Mouse (Mus musculus): Measurements from ENCODE around the gene Cse1l. TPM values are rescaled to one million over a fixed set of nuclear protein-coding genes. Genes with fewer than 3 reads are reported as not detected.

Gene Cse1l
- polyA plus RNA-seq, 1 experiment from 2014 or later, result 139 TPM

GRCm38 (mm10) chr2:166874675-166875280 lies 31.1 kb upstream of the Cse1l start:
- Histone ChIP-seq H3K4me1 (ENCODE audit: control insufficient read depth, insufficient read depth, low read length) (no peaks in the 10 kb centered on the region), H3K9ac (replicated peaks; ENCODE audit: low read depth, low read length) (no peak overlapping the region), H3K4me2 (replicated peaks; ENCODE audit: low read depth, low read length) (no peak overlapping the region), H3K27ac (ENCODE audit: low read length) (no peak overlapping the region), H3K36me3 (ENCODE audit: control insufficient read depth, insufficient read depth, low read length) (peaks cover 21% of the 10 kb centered on the region), H3K4me3 (ENCODE audit: low read depth, low read length) (no peak overlapping the region), H3K27me3 (ENCODE audit: control insufficient read depth, insufficient read depth, low read length) (no peaks in the 10 kb centered on the region), H3K9me3 (ENCODE audit: control insufficient read depth, low read depth, low read length) (no peaks in the 10 kb centered on the region)
- ATAC-seq (ENCODE audit: insufficient number of reproducible peaks, insufficient read depth, low FRiP score, low read depth), result no peak
- 81% methylated on average over 10 of the region's 10 CpGs for WGBS

GRCm38 (mm10) chr2:166875561-166875960 lies 30.3 kb upstream of the Cse1l start:
- H3K4me2 ChIP-seq (replicated peaks; ENCODE audit: low read depth, low read length), result no peak overlapping the region
- no peaks in the 10 kb centered on the region for H3K27me3 ChIP-seq (ENCODE audit: control insufficient read depth, insufficient read depth, low read length)
- WGBS, result 88% methylated on average over 6 of the region's 6 CpGs
- H3K4me1 ChIP-seq (ENCODE audit: control insufficient read depth, insufficient read depth, low read length), result no peaks in the 10 kb centered on the region
- H3K27ac ChIP-seq (ENCODE audit: low read length), result no peak overlapping the region
- H3K9me3 ChIP-seq (ENCODE audit: control insufficient read depth, low read depth, low read length), result no peaks in the 10 kb centered on the region
- H3K36me3 ChIP-seq (ENCODE audit: control insufficient read depth, insufficient read depth, low read length), result peaks cover 16% of the 10 kb centered on the region
- no peak for ATAC-seq (ENCODE audit: insufficient number of reproducible peaks, insufficient read depth, low FRiP score, low read depth)
- H3K9ac ChIP-seq (replicated peaks; ENCODE audit: low read depth, low read length), result no peak overlapping the region
- no peak overlapping the region for H3K4me3 ChIP-seq (ENCODE audit: low read depth, low read length)

- no peak for ATAC-seq (ENCODE audit: insufficient number of reproducible peaks, insufficient read depth, low FRiP score, low read depth)
- no peaks in the 10 kb centered on the region for H3K9me3 ChIP-seq (ENCODE audit: control insufficient read depth, low read depth, low read length)
- H3K36me3 ChIP-seq (ENCODE audit: control insufficient read depth, insufficient read depth, low read length), result peaks cover 14% of the 10 kb centered on the region
- H3K4me1 ChIP-seq (ENCODE audit: control insufficient read depth, insufficient read depth, low read length), result no peaks in the 10 kb centered on the region
- H3K27me3 ChIP-seq (ENCODE audit: control insufficient read depth, insufficient read depth, low read length), result no peaks in the 10 kb centered on the region
- H3K4me2 ChIP-seq (replicated peaks; ENCODE audit: low read depth, low read length), result no peak overlapping the region
- no peak overlapping the region for H3K4me3 ChIP-seq (ENCODE audit: low read depth, low read length)
- WGBS, result 84% methylated on average over 10 of the region's 10 CpGs
- no peak overlapping the region for H3K9ac ChIP-seq (replicated peaks; ENCODE audit: low read depth, low read length)
- H3K27ac ChIP-seq (ENCODE audit: low read length), result no peak overlapping the region
Observed at GRCm38 (mm10) chr2:166876331-166876730, 29.5 kb upstream of the Cse1l start.

- WGBS, result 98% methylated on average over 7 of the region's 7 CpGs
- no peak overlapping the region for H3K4me2 ChIP-seq (replicated peaks; ENCODE audit: low read depth, low read length)
- ATAC-seq (ENCODE audit: insufficient number of reproducible peaks, insufficient read depth, low FRiP score, low read depth), result no peak
- no peak overlapping the region for H3K27ac ChIP-seq (ENCODE audit: low read length)
- H3K36me3 ChIP-seq (ENCODE audit: control insufficient read depth, insufficient read depth, low read length), result peaks cover 6% of the 10 kb centered on the region; the same call in 1 of the 2 replicates
- 0 out of 2 replicates have a peak, but pooled peaks cover 4% of the 10 kb centered on the region for H3K4me1 ChIP-seq (ENCODE audit: control insufficient read depth, insufficient read depth, low read length)
- H3K27me3 ChIP-seq (ENCODE audit: control insufficient read depth, insufficient read depth, low read length), result no peaks in the 10 kb centered on the region
- no peaks in the 10 kb centered on the region for H3K9me3 ChIP-seq (ENCODE audit: control insufficient read depth, low read depth, low read length)
- H3K4me3 ChIP-seq (ENCODE audit: low read depth, low read length), result no peak overlapping the region
- no peak overlapping the region for H3K9ac ChIP-seq (replicated peaks; ENCODE audit: low read depth, low read length)
Observed at GRCm38 (mm10) chr2:166885066-166885465, 20.8 kb upstream of the Cse1l start.

- H3K36me3 ChIP-seq (ENCODE audit: control insufficient read depth, insufficient read depth, low read length), result peaks cover 6% of the 10 kb centered on the region; the same call in 1 of the 2 replicates
- no peaks in the 10 kb centered on the region for H3K9me3 ChIP-seq (ENCODE audit: control insufficient read depth, low read depth, low read length)
- no peak overlapping the region for H3K4me2 ChIP-seq (replicated peaks; ENCODE audit: low read depth, low read length)
- H3K27ac ChIP-seq (ENCODE audit: low read length), result no peak overlapping the region
- 78% methylated on average over 10 of the region's 10 CpGs for WGBS
- H3K27me3 ChIP-seq (ENCODE audit: control insufficient read depth, insufficient read depth, low read length), result no peaks in the 10 kb centered on the region
- no peak for ATAC-seq (ENCODE audit: insufficient number of reproducible peaks, insufficient read depth, low FRiP score, low read depth)
- 0 out of 2 replicates have a peak, but pooled peaks cover 4% of the 10 kb centered on the region for H3K4me1 ChIP-seq (ENCODE audit: control insufficient read depth, insufficient read depth, low read length)
- no peak overlapping the region for H3K4me3 ChIP-seq (ENCODE audit: low read depth, low read length)
- H3K9ac ChIP-seq (replicated peaks; ENCODE audit: low read depth, low read length), result no peak overlapping the region
Observed at GRCm38 (mm10) chr2:166885619-166886018, 20.2 kb upstream of the Cse1l start.

- WGBS, result 88% methylated on average over 3 of the region's 3 CpGs
- no peak overlapping the region for H3K9ac ChIP-seq (replicated peaks; ENCODE audit: low read depth, low read length)
- no peak overlapping the region for H3K4me3 ChIP-seq (ENCODE audit: low read depth, low read length)
- peaks cover 6% of the 10 kb centered on the region; the same call in 1 of the 2 replicates for H3K36me3 ChIP-seq (ENCODE audit: control insufficient read depth, insufficient read depth, low read length)
- 0 out of 2 replicates have a peak, but pooled peaks cover 4% of the 10 kb centered on the region for H3K4me1 ChIP-seq (ENCODE audit: control insufficient read depth, insufficient read depth, low read length)
- no peaks in the 10 kb centered on the region for H3K27me3 ChIP-seq (ENCODE audit: control insufficient read depth, insufficient read depth, low read length)
- no peaks in the 10 kb centered on the region for H3K9me3 ChIP-seq (ENCODE audit: control insufficient read depth, low read depth, low read length)
- no peak overlapping the region for H3K27ac ChIP-seq (ENCODE audit: low read length)
- no peak for ATAC-seq (ENCODE audit: insufficient number of reproducible peaks, insufficient read depth, low FRiP score, low read depth)
- H3K4me2 ChIP-seq (replicated peaks; ENCODE audit: low read depth, low read length), result no peak overlapping the region
Observed at GRCm38 (mm10) chr2:166886231-166886630, 19.6 kb upstream of the Cse1l start.

- Histone ChIP-seq H3K27me3 (ENCODE audit: control insufficient read depth, insufficient read depth, low read length) (no peaks in the 10 kb centered on the region), H3K4me1 (ENCODE audit: control insufficient read depth, insufficient read depth, low read length) (0 out of 2 replicates have a peak, but pooled peaks cover 4% of the 10 kb centered on the region), H3K36me3 (ENCODE audit: control insufficient read depth, insufficient read depth, low read length) (peaks cover 16% of the 10 kb centered on the region), H3K9me3 (ENCODE audit: control insufficient read depth, low read depth, low read length) (no peaks in the 10 kb centered on the region), H3K4me2 (replicated peaks; ENCODE audit: low read depth, low read length) (no peak overlapping the region), H3K4me3 (ENCODE audit: low read depth, low read length) (no peak overlapping the region), H3K27ac (ENCODE audit: low read length) (no peak overlapping the region), H3K9ac (replicated peaks; ENCODE audit: low read depth, low read length) (no peak overlapping the region)
- 34% methylated on average over 11 of the region's 11 CpGs for WGBS
- ATAC-seq (ENCODE audit: insufficient number of reproducible peaks, insufficient read depth, low FRiP score, low read depth), result no peak
Observed at GRCm38 (mm10) chr2:166887816-166888215, 18.0 kb upstream of the Cse1l start.

GRCm38 (mm10) chr2:166891366-166891880 lies 14.4 kb upstream of the Cse1l start:
- Histone ChIP-seq H3K4me1 (ENCODE audit: control insufficient read depth, insufficient read depth, low read length) (0 out of 2 replicates have a peak, but pooled peaks cover 4% of the 10 kb centered on the region), H3K27me3 (ENCODE audit: control insufficient read depth, insufficient read depth, low read length) (no peaks in the 10 kb centered on the region), H3K4me2 (replicated peaks; ENCODE audit: low read depth, low read length) (no peak overlapping the region), H3K36me3 (ENCODE audit: control insufficient read depth, insufficient read depth, low read length) (peaks cover 17% of the 10 kb centered on the region), H3K9me3 (ENCODE audit: control insufficient read depth, low read depth, low read length) (no peaks in the 10 kb centered on the region), H3K4me3 (ENCODE audit: low read depth, low read length) (no peak overlapping the region), H3K9ac (replicated peaks; ENCODE audit: low read depth, low read length) (no peak overlapping the region), H3K27ac (ENCODE audit: low read length) (no peak overlapping the region)
- WGBS, result 75% methylated on average over 9 of the region's 9 CpGs
- no peak for ATAC-seq (ENCODE audit: insufficient number of reproducible peaks, insufficient read depth, low FRiP score, low read depth)

Data from stomach, embryonic 14.5 days (tissue).